Mouse (Mus musculus): ENCODE results near the gene Prdm8. TPM values are rescaled to one million over a fixed set of nuclear protein-coding genes. Genes with fewer than 3 reads are reported as not detected.

Gene Prdm8
- total RNA-seq (2015; ENCODE audit: low replicate concordance) = not detected in 2 replicates
- total RNA-seq (2017; ENCODE audit: low replicate concordance) = not detected in 2 replicates

GRCm38 (mm10) chr5:98167180-98167824, at the start of gene Prdm8:
Prdm8 (plus strand) TSS chr5:98167198.
- ATAC-seq (replicated peaks; ENCODE audit: low FRiP score, poor library complexity, severe bottlenecking) = no peak

GRCm38 (mm10) chr5:98127074-98127473, 39.9 kb upstream of the Prdm8 start:
- ATAC-seq (replicated peaks; ENCODE audit: low FRiP score, poor library complexity, severe bottlenecking) = no peak

GRCm38 (mm10) chr5:98138545-98139296, 28.3 kb upstream of the Prdm8 start:
- ATAC-seq (replicated peaks; ENCODE audit: low FRiP score, poor library complexity, severe bottlenecking) = no peak

GRCm38 (mm10) chr5:98139297-98139660, 27.7 kb upstream of the Prdm8 start:
- ATAC-seq (replicated peaks; ENCODE audit: low FRiP score, poor library complexity, severe bottlenecking) = no peak

- no peak for ATAC-seq (replicated peaks; ENCODE audit: low FRiP score, poor library complexity, severe bottlenecking)
Observed at GRCm38 (mm10) chr5:98146895-98147294, 20.1 kb upstream of the Prdm8 start.

GRCm38 (mm10) chr5:98166116-98166515, 882 bp upstream of the Prdm8 start:
- ATAC-seq (replicated peaks; ENCODE audit: low FRiP score, poor library complexity, severe bottlenecking) = no peak

- no peak for ATAC-seq (replicated peaks; ENCODE audit: low FRiP score, poor library complexity, severe bottlenecking)
Observed at GRCm38 (mm10) chr5:98168356-98169285, 1.6 kb downstream of the Prdm8 start.

- ATAC-seq (replicated peaks; ENCODE audit: low FRiP score, poor library complexity, severe bottlenecking) = no peak
Observed at GRCm38 (mm10) chr5:98169376-98170351, 2.7 kb downstream of the Prdm8 start.

GRCm38 (mm10) chr5:98171651-98172230, 4.7 kb downstream of the Prdm8 start:
- no peak for ATAC-seq (replicated peaks; ENCODE audit: low FRiP score, poor library complexity, severe bottlenecking)

GRCm38 (mm10) chr5:98172502-98173181, 5.6 kb downstream of the Prdm8 start:
- no peak for ATAC-seq (replicated peaks; ENCODE audit: low FRiP score, poor library complexity, severe bottlenecking)

- no peak for ATAC-seq (replicated peaks; ENCODE audit: low FRiP score, poor library complexity, severe bottlenecking)
Observed at GRCm38 (mm10) chr5:98173694-98174093, 6.7 kb downstream of the Prdm8 start.

GRCm38 (mm10) chr5:98179606-98180005, 12.6 kb downstream of the Prdm8 start:
- ATAC-seq (replicated peaks; ENCODE audit: low FRiP score, poor library complexity, severe bottlenecking) = no peak

GRCm38 (mm10) chr5:98180461-98180887, 13.5 kb downstream of the Prdm8 start:
- ATAC-seq (replicated peaks; ENCODE audit: low FRiP score, poor library complexity, severe bottlenecking) = no peak

GRCm38 (mm10) chr5:98180888-98181635, 14.1 kb downstream of the Prdm8 start:
- ATAC-seq (replicated peaks; ENCODE audit: low FRiP score, poor library complexity, severe bottlenecking) = no peak

- ATAC-seq (replicated peaks; ENCODE audit: low FRiP score, poor library complexity, severe bottlenecking) = no peak
Observed at GRCm38 (mm10) chr5:98181686-98182602, 14.9 kb downstream of the Prdm8 start.

- ATAC-seq (replicated peaks; ENCODE audit: low FRiP score, poor library complexity, severe bottlenecking) = no peak
Observed at GRCm38 (mm10) chr5:98182603-98182920, 15.6 kb downstream of the Prdm8 start.
